Mouse (Mus musculus) naive thymus-derived CD4-positive, alpha-beta T cell, adult 2 months (primary cell): ENCODE data around the gene Epha8.

Experiments
- DNase-seq: peaks from one replicate; pipeline ENCODE4 v3.0.0-alpha.2; 2011; ENCODE audit warnings: low read depth

Gene Epha8

DNA sequence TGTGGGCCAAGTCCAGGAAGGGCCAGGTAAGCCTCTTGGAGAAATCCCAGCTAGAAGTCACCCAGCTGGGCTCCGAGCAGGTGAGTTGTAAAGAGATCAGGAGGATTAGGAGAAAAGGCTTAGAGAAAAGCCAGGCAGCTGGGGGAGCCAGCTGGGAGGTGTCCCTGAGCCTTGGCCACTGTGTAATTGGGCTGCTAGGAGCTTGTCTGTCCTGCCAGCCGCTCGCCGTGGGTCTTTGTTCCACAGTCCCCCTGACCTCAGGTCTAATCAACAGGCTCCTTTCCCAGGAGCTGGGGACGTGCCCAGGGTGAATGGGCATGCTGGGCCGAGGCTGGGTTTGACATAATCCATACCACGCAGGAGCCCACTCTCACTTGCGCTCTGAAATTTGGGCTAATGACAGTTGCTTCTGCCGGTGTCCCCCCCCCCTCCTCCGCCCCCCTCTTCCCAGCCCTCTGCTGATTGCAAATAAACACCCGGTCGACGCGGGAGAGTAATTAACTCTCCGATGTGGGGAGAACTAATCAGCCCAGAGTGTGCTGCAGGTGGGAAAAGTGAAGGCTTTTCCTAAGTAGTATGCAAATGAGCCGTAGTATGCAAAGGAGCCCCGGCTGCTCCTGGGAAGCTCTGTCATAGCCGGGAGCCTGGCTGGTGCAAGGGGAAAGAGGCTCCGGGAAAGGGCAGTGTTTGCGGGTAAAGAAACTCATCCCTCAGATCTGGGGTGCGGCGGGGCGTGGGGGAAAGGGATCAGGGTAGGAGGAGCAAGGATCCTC is 51.7 kb downstream of the Epha8 start:
- DNase-seq = no peak

DNA sequence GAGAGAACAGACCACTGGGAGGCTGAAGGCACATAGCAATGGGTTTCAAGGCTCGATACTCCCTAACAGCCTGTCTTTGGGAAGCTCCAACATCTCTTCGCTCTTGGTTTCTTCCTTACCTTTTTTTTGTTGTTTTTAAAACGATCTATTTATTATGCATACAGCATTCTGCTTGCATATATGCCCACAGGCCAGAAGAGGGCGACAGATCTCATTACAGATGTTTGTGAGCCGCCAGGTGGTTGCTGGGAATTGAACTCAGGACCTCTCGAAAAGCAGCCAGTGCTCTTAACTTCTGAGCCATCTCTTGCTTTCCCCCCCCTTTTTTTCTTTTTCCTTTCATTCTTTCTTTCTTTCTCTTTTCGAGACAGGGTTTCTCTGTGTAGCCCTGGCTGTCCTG is 57.5 kb downstream of the Epha8 start:
- no peak for DNase-seq

DNA sequence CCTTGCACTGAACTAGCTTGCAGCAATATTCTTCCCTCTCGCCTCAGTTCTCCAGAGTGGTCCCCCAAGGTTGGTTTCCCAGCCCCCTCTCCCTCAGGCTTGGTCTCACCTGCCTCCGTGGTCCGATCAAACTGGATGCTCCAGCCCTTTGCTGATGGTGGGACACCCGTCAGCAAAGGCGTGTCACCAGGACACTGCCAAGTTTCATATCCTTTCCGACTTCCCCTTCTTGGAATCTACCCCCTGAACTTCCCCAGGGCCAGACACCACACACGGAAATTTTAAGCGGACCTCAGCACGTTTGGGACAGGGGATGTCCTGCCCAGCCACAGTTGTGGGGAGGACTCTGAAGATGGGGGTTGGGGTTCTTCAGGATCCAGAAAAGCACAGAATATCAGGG is 58.0 kb downstream of the Epha8 start, which contains the start of gene C1qa:
Gene C1qa (minus strand): TSS at position 167 of the 400 bp plus-strand sequence.
- DNase-seq = no peak

DNA sequence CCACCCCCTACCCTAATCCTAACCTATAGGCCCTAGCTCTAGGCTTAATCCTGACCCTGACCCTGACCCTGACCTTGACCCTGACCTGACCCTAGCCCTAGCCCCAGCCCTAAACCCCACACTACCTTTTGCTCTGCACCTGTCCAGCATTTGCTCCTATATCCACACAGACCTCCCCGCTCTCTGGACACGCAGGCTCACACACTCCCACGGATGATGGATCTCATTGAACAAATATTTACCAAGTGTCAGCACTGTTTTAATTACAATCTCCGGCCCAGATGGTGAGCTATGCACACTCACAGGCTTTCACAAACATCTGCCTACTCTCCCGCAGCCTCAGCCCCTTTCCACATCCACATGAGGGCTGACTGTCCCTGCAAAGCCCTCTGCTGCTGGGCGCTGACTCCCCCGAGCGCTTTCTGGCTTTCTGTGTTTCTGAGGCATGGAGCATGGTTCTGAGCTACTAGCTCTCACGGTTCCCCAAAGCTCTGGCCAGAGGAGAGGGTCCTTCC is 58.5 kb downstream of the Epha8 start:
- no peak for DNase-seq

DNA sequence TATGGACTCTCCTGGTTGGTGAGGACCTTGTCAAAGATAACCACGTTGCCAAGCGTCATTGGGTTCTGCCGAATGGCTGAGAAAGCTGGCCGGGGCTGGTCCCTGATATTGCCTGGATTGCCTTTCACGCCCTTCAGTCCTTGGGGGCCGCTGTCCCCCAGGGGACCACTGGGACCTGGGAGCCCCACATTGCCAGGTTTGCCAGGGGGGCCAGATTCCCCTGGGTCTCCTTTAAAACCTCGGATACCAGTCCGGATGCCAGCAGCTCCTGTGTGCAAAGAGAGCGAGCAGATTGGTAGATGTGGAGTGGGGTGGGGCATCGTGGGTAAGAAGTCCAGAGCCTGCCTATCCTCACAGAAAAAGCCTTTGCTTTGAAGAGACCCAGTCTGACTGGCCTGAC is 60.2 kb downstream of the Epha8 start:
- DNase-seq = no peak

DNA sequence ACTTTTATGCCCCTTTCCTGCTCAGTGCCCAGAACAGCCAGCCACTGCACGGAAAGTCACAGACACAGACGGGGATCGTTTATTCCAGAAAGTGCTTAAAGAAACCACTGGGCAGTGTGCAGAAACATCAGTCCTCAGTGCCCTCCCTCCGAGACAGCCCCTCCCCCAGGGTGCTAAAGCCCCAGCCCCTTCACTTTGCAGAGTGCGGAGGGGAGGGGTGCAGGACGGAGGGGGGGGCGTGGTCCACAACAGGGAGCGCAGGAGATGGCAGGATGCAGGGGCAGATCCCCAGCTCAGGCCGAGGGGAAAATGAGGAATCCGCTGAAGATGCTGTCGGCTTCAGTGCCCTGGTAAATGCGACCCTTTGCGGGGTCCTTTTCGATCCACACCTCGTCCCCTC is 60.8 kb downstream of the Epha8 start:
- DNase-seq = no peak

DNA sequence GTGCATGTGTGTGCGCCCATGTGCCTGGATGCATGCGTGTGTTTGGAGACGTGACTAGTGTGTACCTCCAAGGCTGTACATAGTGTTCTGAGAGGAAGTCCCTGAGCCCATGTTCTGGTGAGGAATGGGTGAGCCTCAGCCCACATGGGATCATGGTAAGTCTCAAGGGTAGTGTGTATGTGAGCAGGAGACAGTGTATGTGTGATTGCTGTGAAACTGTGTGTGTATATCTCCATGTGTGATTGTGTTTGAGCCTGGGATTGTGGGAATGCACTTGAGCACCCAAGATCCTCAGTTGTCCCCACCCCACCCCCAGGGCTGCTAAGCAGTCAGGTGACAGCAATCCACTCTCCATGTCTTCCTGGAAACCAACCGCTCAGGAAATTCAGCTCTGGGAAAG is 61.8 kb downstream of the Epha8 start:
- DNase-seq = no peak

DNA sequence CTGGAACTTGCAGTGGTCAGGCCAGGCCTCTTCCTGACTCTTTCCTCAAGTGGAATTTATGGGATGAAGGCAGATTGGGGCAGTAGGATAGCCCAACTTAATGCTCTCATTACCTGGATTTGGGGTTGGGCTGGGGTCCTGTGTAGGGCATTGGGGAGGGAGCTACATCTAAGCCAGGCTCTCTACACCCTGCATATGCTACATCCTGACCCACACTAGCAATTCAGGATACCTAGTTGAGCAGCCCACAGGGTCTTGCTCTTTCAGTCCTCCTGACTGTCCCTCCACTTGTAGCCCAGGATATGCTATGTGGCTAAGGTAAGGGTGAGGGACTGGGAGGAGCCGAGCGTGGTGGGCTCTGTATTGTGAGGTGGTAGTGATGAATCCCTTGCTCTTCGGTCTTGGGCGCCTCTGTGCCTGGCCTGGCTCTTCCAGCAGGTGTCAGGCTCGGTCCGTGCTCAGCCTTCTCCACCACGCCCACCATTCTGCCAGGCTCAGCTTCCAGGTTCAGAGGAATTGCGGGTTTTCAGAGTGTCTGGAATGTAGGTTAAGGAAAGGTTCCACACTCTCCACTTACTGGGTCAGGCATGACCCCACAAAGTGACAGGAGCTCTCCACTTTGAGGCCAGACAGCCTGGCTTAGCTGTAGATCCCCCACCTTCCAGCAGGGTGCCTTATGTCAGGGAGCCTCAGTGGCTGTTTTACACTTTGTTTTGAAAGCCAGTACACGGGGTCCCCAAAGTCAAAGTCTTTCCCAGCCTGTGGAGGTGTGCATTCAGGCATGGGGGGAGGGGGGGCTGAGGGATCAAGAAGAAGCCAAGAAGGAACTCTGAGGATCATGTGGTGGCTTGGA is 62.7 kb downstream of the Epha8 start:
- DNase-seq = no peak

DNA sequence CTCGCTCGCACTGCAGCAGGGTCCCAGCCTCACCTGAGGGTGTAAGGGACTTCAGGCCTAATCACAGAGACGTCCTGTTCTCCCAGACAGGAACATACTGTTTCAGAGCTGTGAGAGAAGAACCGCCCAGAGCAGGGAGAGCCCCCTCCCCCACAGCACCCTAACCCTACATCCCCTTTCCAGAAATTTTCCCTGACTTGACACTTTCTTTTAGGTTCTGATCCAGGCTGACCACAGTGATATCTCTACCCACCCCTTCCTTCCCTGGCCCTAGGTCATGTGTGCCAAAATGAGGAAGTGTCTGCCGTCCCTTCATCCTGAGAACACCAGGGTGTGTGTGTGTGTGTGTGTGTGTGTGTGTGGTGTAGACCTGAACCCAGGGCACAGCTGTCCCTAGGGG is 63.8 kb downstream of the Epha8 start, which contains the start of gene C1qc:
Gene C1qc (minus strand): TSS at position 255 of the 400 bp plus-strand sequence.
- no peak for DNase-seq

DNA sequence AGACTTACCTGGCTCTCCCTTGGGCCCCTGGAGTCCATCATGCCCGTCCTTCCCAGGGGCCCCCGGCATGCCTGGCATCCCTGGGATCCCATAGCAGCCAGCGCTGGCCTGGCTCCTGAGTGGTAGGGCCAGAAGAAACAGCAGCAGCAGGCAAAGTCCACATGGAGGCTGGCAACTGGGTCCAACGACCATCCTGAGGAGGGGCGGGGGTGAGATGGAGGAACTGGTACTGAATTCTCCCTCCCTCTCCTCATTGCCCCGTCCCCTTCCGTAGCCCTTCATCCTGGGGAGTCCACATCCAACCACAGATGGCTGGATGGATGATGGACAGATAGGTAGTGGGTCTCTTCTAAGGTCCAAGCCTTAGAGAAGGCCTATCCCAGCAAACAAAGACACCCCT is 64.2 kb downstream of the Epha8 start:
- no peak for DNase-seq

DNA sequence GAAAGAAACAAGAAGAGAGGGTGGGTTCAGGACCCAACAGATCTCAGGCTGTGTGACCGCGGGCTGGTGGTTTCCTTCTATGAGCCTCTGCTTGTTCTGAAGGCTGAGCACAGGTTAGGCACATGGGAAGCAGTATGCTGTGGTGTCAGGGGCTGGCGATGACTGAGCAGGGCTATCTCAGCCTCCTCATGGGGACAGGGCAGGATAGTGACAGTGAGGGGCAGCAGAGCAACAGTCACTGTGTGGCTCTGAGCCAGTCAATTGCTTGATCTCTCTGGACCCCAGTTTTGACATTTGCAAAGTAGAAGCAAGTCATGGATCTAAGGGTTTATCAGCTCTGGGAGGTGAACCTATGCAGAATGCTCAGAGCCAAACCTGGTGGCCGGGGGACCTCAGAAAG is 65.5 kb downstream of the Epha8 start:
- DNase-seq = no peak

DNA sequence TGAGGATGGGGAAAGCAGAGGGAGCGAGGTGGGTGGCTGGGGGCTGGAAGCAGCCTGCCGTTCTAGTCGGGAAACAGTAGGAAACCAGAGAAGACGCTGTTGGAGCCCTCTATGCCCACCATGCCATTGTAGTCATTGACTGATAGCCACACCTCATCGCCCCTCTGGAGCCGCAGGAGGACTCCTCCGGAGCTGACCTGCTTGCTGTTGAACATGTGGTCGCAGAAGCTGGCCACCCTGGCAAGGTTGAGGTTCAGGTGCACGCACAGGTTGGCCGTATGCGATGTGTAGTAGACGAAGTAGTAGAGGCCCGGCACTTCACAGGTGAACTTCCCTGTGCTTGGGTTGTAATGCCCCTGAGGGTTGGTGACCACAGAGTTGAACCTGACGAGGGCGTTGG is 66.6 kb downstream of the Epha8 start:
- DNase-seq = no peak

DNA sequence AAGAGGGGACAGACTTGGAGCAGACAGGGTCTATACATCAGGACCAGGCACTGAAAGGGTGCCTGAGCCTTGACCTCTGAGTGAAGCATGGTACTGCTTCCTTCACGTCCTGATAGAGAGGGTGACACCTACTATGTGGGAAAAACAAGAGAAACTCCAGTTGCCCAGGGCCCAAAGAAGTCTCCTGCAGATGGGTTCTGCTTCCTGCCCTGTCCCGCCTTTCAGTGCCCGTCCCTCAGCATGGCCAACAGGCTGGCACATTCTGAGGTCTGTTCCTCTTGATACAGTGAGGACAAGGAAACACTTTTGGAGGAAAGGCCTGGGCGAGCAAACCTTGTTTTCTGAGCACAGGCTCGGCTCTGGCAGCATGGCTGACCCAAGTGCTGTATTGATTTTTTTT is 68.9 kb downstream of the Epha8 start:
- DNase-seq = no peak

DNA sequence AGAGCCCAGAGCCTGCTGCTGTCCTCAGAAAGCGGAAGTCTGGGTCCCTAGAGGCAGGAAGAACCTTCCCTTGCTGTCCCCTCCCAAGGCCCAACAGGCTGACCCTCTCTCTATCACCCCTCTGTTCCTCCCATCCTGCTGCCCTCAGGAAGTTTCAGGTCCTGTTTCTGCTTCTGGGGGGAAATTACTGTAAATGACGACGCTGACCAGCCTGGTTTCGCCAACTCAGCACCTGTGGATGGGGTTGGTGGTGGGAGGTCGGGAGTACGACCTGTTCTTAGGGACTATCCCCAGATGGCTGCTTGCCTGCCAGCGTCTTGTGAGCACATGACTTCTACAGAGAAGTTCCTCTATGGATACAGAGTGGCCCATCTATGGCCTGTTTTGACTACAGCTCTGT is 70.5 kb downstream of the Epha8 start, which contains the start of gene C1qb:
Gene C1qb (minus strand): TSS at position 87 of the 400 bp plus-strand sequence.
- no peak for DNase-seq
